Mouse (Mus musculus) kidney, adult 8-10 months (tissue): ENCODE measurements around the gene Psen2.

Source experiments
- DNase-seq, 2 experiments: peaks; one replicate each; pipeline ENCODE4 v3.0.0; 2022

Gene Psen2

DNA sequence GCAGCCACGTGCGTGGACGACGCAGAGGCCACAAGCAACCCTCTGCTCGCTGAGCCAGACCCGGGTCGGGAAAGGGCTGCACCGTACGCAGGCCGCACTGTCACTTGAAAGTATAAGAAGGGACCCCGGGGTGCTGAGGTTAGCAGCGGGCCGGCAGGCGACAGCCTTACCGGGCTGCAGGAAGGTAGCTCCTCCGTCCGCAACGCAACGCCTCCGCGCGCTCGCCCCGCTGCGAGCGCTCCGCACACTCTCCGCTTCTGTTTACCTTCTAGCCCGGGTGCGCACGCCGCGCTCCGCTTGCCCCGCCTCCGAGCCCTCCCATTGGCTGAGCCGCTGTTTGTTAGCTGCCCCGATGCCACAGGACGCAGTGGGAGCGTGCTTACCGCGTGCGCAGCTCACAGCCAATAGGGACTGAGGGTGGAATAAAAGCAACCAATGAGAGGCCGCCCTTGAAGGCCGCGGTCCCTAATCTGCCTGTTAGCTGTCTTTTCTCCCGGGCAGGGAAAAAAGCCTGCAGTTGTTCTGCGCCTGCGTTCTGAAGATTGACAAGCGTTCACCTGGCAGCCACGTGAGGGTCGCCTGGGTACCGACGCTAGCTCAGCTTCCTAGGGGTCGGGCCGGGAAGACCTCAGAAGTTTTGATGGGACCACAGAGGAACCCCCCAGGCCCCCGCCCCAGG is 67.4 kb downstream of the Psen2 start:
- DNase-seq: peak; percentile 99

- DNase-seq: peak; percentile 68 to 83
Observed at GRCm38 (mm10) chr1:180194781-180195471, 68.3 kb downstream of the Psen2 start.

DNA sequence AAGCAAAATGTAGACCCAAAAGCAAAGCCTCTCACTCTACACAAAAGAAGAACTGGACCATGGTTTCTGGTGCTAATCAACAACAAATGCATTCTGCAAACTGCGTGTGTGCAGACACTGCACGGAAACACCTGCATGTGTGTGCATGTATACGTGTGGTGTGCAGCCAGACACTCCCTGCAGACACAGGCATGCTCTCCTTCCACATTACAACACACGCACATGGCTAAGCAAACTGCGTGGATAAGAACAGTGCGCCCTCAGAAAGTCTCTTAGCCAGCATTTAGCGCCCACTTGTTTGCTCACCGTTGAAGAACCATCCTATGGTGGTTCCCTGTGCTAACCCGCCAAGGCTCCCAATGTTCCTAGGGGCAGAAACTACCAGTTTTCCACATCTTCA is 69.2 kb downstream of the Psen2 start:
- DNase-seq: no peak

DNA sequence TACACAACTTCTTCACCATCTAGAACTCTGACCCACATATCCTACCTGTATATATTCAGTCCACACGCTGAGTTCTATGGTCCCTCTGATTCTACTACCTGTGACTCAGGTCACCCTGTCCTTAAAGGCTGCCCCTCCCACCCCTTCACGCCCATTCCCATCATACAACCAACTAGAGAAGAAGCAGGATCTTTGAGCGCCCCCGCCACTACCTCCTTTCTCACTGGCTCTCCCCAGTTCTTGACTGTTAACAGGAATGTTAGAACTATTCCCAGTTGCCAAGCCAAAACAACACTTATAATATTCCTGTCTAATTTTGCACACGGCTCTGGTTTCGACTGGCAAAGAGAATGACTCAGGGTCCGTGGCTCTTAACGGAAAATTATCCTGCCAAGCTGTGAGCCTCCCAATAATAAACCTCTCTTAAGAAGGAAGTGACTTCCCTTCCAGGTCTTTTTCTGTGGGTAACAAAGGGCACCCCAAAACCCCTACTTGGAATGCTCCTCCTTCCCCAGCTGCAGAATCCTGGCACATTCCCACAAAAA is 69.8 kb downstream of the Psen2 start:
- DNase-seq: no peak

DNA sequence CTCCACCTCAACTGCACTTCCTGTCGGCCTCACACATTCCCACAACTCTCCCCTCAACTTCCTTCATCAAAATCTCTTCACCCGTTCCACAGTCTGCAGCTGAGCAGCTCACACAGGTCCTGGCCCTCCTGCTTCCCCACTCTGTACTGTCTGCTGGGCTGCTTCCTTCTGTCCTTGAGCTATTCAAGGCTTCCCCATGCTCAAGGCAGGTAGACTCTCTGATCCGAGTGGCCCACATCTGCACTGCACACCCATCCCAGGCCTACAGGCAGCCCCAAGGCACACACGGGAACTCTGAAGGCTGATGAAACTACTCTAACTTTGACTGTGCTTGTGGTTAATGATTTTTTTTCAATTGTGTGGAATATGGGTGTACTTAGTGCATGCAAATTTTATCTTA is 70.4 kb downstream of the Psen2 start:
- no peak for DNase-seq

- DNase-seq: no peak
Observed at GRCm38 (mm10) chr1:180191651-180192220, 71.5 kb downstream of the Psen2 start.

DNA sequence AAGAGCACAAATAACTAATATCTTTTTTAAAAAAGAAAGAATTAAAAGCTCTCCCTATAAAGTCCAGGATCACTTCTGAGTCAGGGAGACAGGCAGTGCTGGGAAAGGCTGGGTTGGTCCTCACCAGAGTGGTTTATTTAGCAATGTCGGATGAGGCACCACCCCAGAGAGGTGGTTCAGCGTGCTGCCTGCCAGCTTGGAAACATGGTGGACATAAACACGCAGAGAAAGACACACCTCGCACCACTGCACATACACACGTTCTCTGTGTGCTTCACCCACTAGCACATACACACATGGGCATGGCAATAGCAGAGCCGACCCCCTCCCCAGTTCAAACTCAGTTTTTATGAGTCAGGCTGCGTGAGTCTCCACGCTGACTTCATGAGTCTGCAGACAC is 72.1 kb downstream of the Psen2 start:
- no peak for DNase-seq

- peak; percentile 74 to 83 for DNase-seq
Observed at GRCm38 (mm10) chr1:180188951-180189350, 74.3 kb downstream of the Psen2 start.

DNA sequence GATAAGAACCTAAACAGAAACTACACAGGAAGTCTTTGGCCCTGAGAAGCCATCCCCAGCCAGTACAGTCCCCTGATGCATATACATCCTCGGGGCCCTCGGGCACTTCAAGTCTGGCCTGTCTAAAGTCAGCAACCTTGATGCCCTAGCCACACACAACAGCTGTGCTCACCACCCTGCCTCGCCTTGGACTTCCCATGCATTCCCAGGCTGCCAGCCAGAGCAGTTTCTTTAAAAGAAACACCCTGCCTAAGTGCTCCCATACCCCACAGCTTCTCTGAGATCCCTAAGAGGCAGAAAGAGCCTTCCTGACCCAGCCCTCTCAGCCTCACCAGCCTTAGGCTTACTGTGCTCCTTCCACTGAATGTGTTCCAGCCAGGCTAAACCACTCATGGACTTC is 76.9 kb downstream of the Psen2 start:
- DNase-seq: no peak

- no peak for DNase-seq
Observed at GRCm38 (mm10) chr1:180185877-180186276, 77.4 kb downstream of the Psen2 start.

DNA sequence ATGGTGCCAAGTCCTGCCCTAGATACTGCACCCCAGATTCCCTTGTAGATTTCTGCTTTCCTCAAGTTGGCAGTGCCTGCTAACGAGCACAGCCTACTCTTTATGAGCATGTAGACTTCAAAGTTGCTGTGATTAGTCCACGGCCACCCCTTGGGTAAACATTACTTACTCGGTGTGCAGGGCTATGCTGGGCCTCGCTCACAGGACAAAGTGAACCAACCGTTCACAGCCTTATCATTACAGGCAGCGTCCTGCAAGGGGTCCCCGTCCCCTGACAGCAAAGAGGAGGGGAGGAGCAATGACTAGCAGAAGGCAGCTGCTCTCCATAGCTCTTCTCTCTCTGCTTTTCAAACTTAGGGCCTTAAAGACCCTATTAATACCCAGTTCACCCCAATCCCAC is 78.5 kb downstream of the Psen2 start:
- no peak for DNase-seq

DNA sequence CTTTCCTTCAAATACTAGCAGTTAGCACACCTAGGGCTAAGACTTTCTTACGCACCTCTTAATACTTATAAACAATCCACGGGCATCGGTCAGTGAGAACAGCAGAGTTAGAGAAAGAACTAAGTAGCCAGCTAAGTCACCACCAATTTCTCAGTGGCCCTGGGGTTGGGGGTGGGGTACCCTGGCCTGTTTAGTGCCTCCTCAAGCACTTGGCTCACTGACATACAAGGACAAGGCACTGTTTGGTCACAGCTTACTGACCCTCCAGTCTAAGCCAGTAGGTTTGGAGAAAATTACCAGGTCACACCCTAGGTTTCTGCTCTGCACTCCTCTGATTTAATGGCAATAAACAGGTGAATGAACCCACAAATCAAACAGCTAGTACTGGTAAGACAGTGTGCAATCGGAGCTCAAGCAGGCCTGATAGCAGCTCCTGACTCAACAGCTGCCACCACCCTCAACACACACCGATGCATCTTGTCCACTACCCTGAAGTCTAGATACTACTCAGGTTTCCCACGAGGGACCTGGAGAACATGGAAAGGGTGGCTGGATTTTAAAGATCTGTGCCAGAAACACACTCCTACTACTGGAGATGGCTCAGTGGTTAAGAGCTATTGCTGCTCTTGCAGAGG is 79.6 kb downstream of the Psen2 start:
- DNase-seq: no peak

- DNase-seq: peak in 1 of 2 experiments; percentile 62
Observed at GRCm38 (mm10) chr1:180182731-180183130, 80.5 kb downstream of the Psen2 start.

GRCm38 (mm10) chr1:180181966-180182319 is 81.3 kb downstream of the Psen2 start:
- DNase-seq: no peak

- DNase-seq: peak; percentile 69 to 74
Observed at GRCm38 (mm10) chr1:180181304-180181965, 81.8 kb downstream of the Psen2 start.

GRCm38 (mm10) chr1:180179840-180180239 is 83.4 kb downstream of the Psen2 start:
- no peak for DNase-seq

GRCm38 (mm10) chr1:180179100-180179499 is 84.1 kb downstream of the Psen2 start:
- DNase-seq: peak in 1 of 2 experiments; percentile 56

- no peak for DNase-seq
Observed at GRCm38 (mm10) chr1:180178340-180178739, 84.9 kb downstream of the Psen2 start.
